Mouse (Mus musculus) megakaryocyte, embryonic 14.5 days (primary cell): ENCODE data around the gene Igfbpl1.

ENCODE experiments used
- FLI1 ChIP-seq: IDR thresholded peaks from 2 replicates; pipeline ENCODE4 v1.6.1; 2012; ENCODE audit warnings: low read length, inconsistent platforms, mixed read lengths
- GATA1 ChIP-seq: IDR thresholded peaks from 3 replicates; pipeline ENCODE4 v1.6.1; 2012; ENCODE audit warnings: mixed read lengths, low read length, inconsistent platforms, borderline replicate concordance

GRCm38 (mm10) chr4:45824761-45825556 lies 1.8 kb downstream of the Igfbpl1 start:
- no peak for TF ChIP-seq GATA1
- no peak for TF ChIP-seq FLI1
